Mouse (Mus musculus) layer of hippocampus, postnatal 36 days (tissue): ENCODE measurements around the gene Ksr2. TPM values are rescaled to one million over a fixed set of nuclear protein-coding genes. Genes with fewer than 3 reads are reported as not detected.
A peak's percentile ranks its signal among the peaks of the same experiment; 100 is the strongest.

Source experiments
- DNase-seq, 2 experiments: peaks; one replicate each; pipeline ENCODE4 v3.0.0; 2022
- total RNA-seq, 2 experiments: library from RNA; stranded (reverse); gene quantifications; 2 replicates each; pipeline ENCODE4 v1.2.3; 2021

Gene Ksr2
- total RNA-seq, 2 experiments from 2014 or later, result 34.6 to 42.0 TPM

GRCm38 (mm10) chr5:117802071-117802521, 388.3 kb downstream of the Ksr2 start:
- DNase-seq, result no peak

DNA sequence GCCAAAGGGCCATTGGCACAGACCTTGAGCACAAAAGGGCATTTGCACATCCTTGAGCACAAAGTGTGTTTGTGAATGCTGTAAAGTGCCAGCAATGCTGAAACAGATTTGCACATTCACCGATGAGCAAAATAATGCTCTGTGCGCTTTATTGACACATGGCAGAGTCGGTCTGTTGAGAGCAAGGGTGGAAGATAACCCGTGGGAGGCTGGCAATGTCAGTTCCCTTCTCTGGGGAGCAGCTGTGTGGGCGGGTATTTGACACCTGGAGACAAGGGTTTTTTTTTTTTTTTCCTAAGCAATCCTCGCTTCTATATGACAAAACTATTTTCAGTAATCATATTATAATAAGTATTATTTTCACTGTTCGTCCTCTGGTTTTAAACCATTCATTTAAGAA, 389.8 kb downstream of the Ksr2 start:
- no peak for DNase-seq

DNA sequence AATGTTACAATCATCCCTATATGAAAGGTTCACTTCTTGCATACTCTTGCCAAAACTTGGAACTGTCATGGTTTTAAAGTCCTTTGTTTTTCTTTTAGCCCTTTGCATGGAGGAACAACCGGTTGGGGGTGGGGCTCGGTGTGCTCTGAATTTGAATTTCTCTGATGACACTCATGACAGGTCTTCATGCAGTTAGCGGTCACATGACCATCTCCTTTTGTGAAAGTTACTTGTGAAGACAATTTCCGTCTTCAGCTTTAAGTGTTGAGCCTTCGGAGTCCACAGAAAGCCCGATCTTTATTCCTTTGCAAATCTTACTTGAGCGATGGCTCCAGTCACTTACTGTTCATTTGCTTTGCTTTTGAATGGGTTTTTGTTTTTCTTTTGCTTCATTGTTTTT, 397.1 kb downstream of the Ksr2 start:
- DNase-seq, result no peak

DNA sequence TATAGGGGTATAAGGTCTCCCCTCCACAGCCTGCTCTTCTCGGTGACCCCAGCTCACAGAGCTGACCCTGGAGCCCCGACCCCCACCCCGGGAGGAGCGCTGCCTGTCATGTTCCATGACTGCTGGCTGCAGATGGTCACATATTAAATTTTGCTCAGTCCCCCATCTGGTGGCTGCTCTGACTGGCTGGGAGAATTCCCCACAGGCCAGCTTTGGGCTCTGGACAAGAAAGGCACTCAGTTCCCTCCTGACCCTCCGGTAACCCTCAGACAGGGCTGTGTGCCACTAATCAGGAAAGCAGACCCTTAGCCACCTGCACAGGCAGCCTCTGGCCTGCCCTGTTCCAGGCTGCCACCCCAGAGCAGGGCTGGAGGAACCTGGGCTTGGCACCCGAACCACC, 405.0 kb downstream of the Ksr2 start:
- peak; percentile 9 to 18 for DNase-seq

- DNase-seq, result no peak
Observed at GRCm38 (mm10) chr5:117820445-117820844, 406.6 kb downstream of the Ksr2 start.

DNA sequence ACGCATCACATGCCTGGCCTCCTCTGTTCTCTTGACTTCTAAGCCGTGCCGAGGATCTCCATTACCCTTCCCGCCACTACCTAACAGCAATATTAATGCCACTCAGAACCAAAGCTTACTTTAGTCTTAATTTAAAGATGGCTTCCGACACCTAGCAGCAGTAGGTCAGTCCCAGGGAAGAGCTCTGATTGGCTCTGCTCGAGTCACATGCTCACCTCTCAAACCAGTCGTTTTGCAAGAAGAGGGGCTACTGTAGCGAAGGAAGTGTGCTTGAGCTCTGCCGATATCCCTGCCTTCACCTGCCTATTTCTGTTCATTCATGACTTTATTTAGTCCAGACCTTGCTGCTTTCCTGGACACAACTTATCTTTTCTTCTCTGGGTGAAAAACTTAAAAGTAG, 410.0 kb downstream of the Ksr2 start:
- DNase-seq, result no peak

DNA sequence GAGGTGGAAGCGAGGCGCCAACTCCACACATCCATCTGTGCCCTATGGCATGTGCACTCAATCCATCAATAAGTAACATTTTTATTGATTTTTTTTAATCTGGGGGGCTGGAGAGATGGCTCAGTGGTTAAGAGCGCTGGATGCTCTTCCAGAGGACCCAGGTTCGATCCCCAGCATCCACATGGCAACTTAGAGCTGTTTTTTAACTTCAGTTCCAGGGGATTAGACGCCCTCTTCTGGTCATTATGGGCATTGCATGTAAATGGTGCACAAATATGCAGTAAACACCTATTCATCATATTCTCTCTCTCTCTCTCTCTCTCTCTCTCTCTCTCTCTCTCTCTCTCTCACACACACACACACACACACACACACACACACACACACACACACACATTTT, 410.7 kb downstream of the Ksr2 start:
- no peak for DNase-seq

Other genes starting within 250 kb of the Ksr2 start
- gene Pebp1, start 126.4 kb upstream of the Ksr2 start, total RNA-seq, result 100 to 1,000 TPM; 673 to 712 TPM
- 1 to 10 TPM; 1.9 to 2.6 TPM for gene Vsig10, start 94.9 kb upstream of the Ksr2 start, total RNA-seq
- 100 to 1,000 TPM; 262 to 273 TPM for gene Wsb2, start 56.7 kb upstream of the Ksr2 start, total RNA-seq
- gene Rfc5, start 25.0 kb upstream of the Ksr2 start, total RNA-seq, result 10 to 100 TPM; 18.8 to 19.7 TPM